Mouse (Mus musculus): ENCODE results near the gene Plekha6.
A peak's percentile ranks its signal among the peaks of the same experiment; 100 is the strongest.

Gene Plekha6

GRCm38 (mm10) chr1:133276983-133277382, 113.0 kb downstream of the Plekha6 start:
- no peak for DNase-seq (ENCODE audit: low spot score)

GRCm38 (mm10) chr1:133278539-133278938, 114.5 kb downstream of the Plekha6 start:
- no peak for DNase-seq (ENCODE audit: low spot score)

- no peak for DNase-seq (ENCODE audit: low spot score)
Observed at GRCm38 (mm10) chr1:133278946-133279631, 115.1 kb downstream of the Plekha6 start.

GRCm38 (mm10) chr1:133279632-133280093, 115.7 kb downstream of the Plekha6 start:
- DNase-seq (ENCODE audit: low spot score) = no peak

- no peak for DNase-seq (ENCODE audit: low spot score)
Observed at GRCm38 (mm10) chr1:133280537-133280936, 116.5 kb downstream of the Plekha6 start.

- no peak for DNase-seq (ENCODE audit: low spot score)
Observed at GRCm38 (mm10) chr1:133285907-133286306, 121.9 kb downstream of the Plekha6 start.

- DNase-seq (ENCODE audit: low spot score) = no peak
Observed at GRCm38 (mm10) chr1:133287051-133287450, 123.0 kb downstream of the Plekha6 start.

GRCm38 (mm10) chr1:133287880-133288279, 123.9 kb downstream of the Plekha6 start:
- DNase-seq (ENCODE audit: low spot score) = no peak

- no peak for DNase-seq (ENCODE audit: low spot score)
Observed at GRCm38 (mm10) chr1:133291888-133292287, 127.9 kb downstream of the Plekha6 start.

GRCm38 (mm10) chr1:133292608-133293007, 128.6 kb downstream of the Plekha6 start:
- DNase-seq (ENCODE audit: low spot score) = no peak

- DNase-seq (ENCODE audit: low spot score) = peak; percentile 52
Observed at GRCm38 (mm10) chr1:133296376-133296775, 132.4 kb downstream of the Plekha6 start.

GRCm38 (mm10) chr1:133298816-133299215, 134.8 kb downstream of the Plekha6 start:
- DNase-seq (ENCODE audit: low spot score) = no peak

GRCm38 (mm10) chr1:133302540-133302939, 138.5 kb downstream of the Plekha6 start:
- DNase-seq (ENCODE audit: low spot score) = peak; percentile 61

GRCm38 (mm10) chr1:133306842-133307241, 142.8 kb downstream of the Plekha6 start:
- DNase-seq (ENCODE audit: low spot score) = peak; percentile 81

- DNase-seq (ENCODE audit: low spot score) = no peak
Observed at GRCm38 (mm10) chr1:133307318-133307717, 143.3 kb downstream of the Plekha6 start.

- no peak for DNase-seq (ENCODE audit: low spot score)
Observed at GRCm38 (mm10) chr1:133309652-133310267, 145.8 kb downstream of the Plekha6 start, which contains the start of gene Golt1a. Gene Golt1a, plus strand, starts transcription at chr1:133309800.

- no peak for DNase-seq (ENCODE audit: low spot score)
Observed at GRCm38 (mm10) chr1:133311240-133311639, 147.2 kb downstream of the Plekha6 start.

GRCm38 (mm10) chr1:133311946-133312345, 147.9 kb downstream of the Plekha6 start:
- DNase-seq (ENCODE audit: low spot score) = no peak

GRCm38 (mm10) chr1:133314364-133314763, 150.4 kb downstream of the Plekha6 start:
- peak; percentile 64 for DNase-seq (ENCODE audit: low spot score)

GRCm38 (mm10) chr1:133315775-133316174, 151.8 kb downstream of the Plekha6 start:
- DNase-seq (ENCODE audit: low spot score) = no peak

GRCm38 (mm10) chr1:133316577-133316976, 152.6 kb downstream of the Plekha6 start:
- no peak for DNase-seq (ENCODE audit: low spot score)

GRCm38 (mm10) chr1:133317149-133317548, 153.1 kb downstream of the Plekha6 start:
- no peak for DNase-seq (ENCODE audit: low spot score)

- peak; percentile 35 for DNase-seq (ENCODE audit: low spot score)
Observed at GRCm38 (mm10) chr1:133321267-133321925, 157.4 kb downstream of the Plekha6 start, which contains the start of gene Kiss1. Gene Kiss1, plus strand, starts transcription at chr1:133321875.

All from ovary, postnatal 36 days (tissue).